Mouse (Mus musculus): ENCODE results near the gene Slfnl1. TPM values are rescaled to one million over a fixed set of nuclear protein-coding genes. Genes with fewer than 3 reads are reported as not detected.

Slfnl1 gene
- polyA plus RNA-seq (2012), result not detected in 2 replicates

DNA sequence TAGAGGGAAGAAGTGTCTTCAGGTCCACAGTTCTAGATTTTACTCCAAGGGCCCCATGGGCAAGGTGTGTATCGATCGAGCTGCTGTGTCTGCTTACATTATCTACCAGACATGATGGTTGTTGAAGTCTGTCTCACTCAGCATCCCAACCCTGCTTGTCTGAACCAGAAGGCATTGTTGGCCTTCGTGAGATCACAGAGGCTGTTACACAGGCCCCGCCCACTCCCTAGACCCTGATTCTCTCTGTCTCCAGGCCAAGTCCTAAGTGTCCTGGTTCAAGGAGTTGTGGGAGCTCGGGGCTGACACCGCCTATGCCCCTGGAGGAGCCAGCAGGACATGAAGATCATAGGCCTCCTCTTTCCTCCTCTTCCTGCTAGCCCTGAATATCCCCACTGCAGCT, at the start of gene Slfnl1:
Slfnl1 (plus strand) TSS at position 246 of the 400 bp plus-strand sequence.
- Histone ChIP-seq H3K27me3 (ENCODE audit: control insufficient read depth) (no peaks in the 10 kb centered on the region), H3K36me3 (ENCODE audit: control insufficient read depth) (peaks cover 46% of the 10 kb centered on the region)
- TF ChIP-seq GATA1 (IDR thresholded peaks at IDR 0.05; ENCODE audit: low read length) (no peak), TAL1 (IDR thresholded peaks at IDR 0.05; ENCODE audit: low read length) (no peak)

DNA sequence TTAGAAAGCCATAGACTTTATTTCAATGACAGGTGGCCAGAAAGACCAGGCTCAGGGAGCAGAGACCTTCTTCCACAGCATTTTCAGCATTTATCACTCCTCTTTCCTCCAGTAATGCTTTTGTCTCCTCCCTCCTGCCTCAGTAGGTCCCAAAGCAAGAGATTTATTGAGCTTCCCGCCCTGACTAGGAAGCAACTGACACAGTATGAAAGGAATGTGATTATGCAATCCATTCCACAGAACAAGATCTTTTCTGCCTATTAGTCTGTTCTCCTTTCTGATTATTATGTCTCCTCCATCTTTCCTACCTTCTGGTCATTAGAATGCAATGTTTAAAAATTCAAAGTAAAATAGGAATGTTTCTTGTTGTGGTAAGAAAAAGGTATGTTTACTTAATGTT, 44.3 kb upstream of the Slfnl1 start:
- Histone ChIP-seq H3K36me3 (ENCODE audit: control insufficient read depth) (peaks cover 50% of the 10 kb centered on the region), H3K27me3 (ENCODE audit: control insufficient read depth) (no peaks in the 10 kb centered on the region), H3K9me3 (ENCODE audit: control insufficient read depth, low read length) (no peaks in the 10 kb centered on the region), H3K4me1 (ENCODE audit: control insufficient read depth) (no peaks in the 10 kb centered on the region), H3K4me3 (replicated peaks) (no peak overlapping the region)
- TF ChIP-seq GATA1 (IDR thresholded peaks at IDR 0.05; ENCODE audit: low read length) (no peak), TAL1 (IDR thresholded peaks at IDR 0.05; ENCODE audit: low read length) (no peak)

More for the DNA sequence above, at the start of gene Slfnl1:
- no peaks in the 10 kb centered on the region for H3K4me1 ChIP-seq (ENCODE audit: control insufficient read depth)
- H3K9me3 ChIP-seq (ENCODE audit: control insufficient read depth, low read length), result no peaks in the 10 kb centered on the region
- no peak within 1 kb of the TSS for H3K4me3 ChIP-seq (replicated peaks)

DNA sequence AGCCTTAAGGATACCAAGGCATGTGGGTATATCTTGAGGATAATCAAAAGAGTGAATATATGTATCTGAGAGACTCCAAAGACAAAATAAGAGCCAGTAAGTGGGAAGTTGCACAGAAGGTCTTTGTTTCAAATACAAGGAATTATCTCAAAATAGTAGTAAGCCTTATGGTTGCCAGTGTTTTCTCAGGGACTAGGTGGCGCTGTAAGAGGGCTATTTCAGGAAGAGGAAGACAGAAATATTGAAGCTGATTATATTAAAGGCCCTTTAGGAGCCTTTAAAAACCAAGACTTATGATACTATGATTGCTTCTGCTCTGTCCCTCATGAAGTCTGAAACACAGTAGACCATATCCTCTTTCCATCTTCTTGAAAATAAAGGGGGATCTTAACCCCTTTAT, 25.1 kb upstream of the Slfnl1 start:
- no peak for TF ChIP-seq GATA1 (IDR thresholded peaks at IDR 0.05; ENCODE audit: low read length)
- TF ChIP-seq TAL1 (IDR thresholded peaks at IDR 0.05; ENCODE audit: low read length), result no peak
- no peak overlapping the region for H3K4me3 ChIP-seq (replicated peaks)
- H3K36me3 ChIP-seq (ENCODE audit: control insufficient read depth), result peaks cover 50% of the 10 kb centered on the region

DNA sequence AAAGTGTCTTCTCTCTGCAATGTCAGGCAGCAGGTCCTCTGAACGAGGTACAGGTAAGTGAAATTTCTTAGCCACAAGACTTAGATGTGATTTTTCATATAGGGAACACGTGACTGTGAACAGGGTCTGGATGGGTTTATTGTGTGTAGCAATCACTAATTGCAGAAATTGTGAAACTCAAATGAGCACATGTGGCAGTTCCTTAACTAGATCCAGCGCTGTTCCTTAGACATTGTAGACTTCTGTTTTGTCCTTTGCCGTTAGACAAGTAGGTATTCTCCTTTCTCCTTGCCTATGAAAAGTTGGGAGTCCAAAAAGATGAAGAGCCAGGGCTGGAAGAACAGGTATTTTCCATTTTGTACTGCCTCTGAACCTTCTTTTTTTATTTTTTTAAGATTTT, 20.8 kb upstream of the Slfnl1 start:
- no peak for TF ChIP-seq GATA1 (IDR thresholded peaks at IDR 0.05; ENCODE audit: low read length)
- no peak for TF ChIP-seq TAL1 (IDR thresholded peaks at IDR 0.05; ENCODE audit: low read length)
- Histone ChIP-seq H3K9me3 (ENCODE audit: control insufficient read depth, low read length) (no peaks in the 10 kb centered on the region), H3K36me3 (ENCODE audit: control insufficient read depth) (peaks cover 56% of the 10 kb centered on the region), H3K27me3 (ENCODE audit: control insufficient read depth) (no peaks in the 10 kb centered on the region), H3K4me1 (ENCODE audit: control insufficient read depth) (no peaks in the 10 kb centered on the region), H3K4me3 (replicated peaks) (no peak overlapping the region)

More for the DNA sequence above, 25.1 kb upstream of the Slfnl1 start:
- no peaks in the 10 kb centered on the region for H3K4me1 ChIP-seq (ENCODE audit: control insufficient read depth)
- no peaks in the 10 kb centered on the region for H3K9me3 ChIP-seq (ENCODE audit: control insufficient read depth, low read length)
- H3K27me3 ChIP-seq (ENCODE audit: control insufficient read depth), result no peaks in the 10 kb centered on the region

DNA sequence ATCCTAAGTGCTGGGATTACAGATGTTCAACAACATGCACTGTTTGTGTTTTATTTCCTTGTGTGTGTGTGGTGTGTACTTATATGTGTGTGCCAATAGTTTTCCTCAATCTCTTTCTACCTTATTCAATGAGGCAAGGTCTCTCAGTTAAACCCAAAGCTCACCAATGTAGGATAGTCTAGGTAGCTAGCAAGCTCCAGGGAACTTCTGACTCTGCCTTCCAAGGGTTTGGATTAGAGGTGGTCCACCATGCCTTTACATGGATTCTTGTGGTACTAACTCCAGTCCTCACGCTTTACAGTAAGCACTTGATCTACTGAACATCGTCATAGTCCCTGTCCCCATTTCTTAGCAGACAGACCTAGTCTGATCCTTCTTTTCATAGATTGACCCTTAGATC, 17.7 kb upstream of the Slfnl1 start:
- H3K36me3 ChIP-seq (ENCODE audit: control insufficient read depth), result peaks cover 58% of the 10 kb centered on the region
- H3K27me3 ChIP-seq (ENCODE audit: control insufficient read depth), result no peaks in the 10 kb centered on the region
- H3K4me3 ChIP-seq (replicated peaks), result no peak overlapping the region
- H3K4me1 ChIP-seq (ENCODE audit: control insufficient read depth), result no peaks in the 10 kb centered on the region
- TF ChIP-seq TAL1 (IDR thresholded peaks at IDR 0.05; ENCODE audit: low read length), result no peak
- TF ChIP-seq GATA1 (IDR thresholded peaks at IDR 0.05; ENCODE audit: low read length), result no peak
- H3K9me3 ChIP-seq (ENCODE audit: control insufficient read depth, low read length), result no peaks in the 10 kb centered on the region

DNA sequence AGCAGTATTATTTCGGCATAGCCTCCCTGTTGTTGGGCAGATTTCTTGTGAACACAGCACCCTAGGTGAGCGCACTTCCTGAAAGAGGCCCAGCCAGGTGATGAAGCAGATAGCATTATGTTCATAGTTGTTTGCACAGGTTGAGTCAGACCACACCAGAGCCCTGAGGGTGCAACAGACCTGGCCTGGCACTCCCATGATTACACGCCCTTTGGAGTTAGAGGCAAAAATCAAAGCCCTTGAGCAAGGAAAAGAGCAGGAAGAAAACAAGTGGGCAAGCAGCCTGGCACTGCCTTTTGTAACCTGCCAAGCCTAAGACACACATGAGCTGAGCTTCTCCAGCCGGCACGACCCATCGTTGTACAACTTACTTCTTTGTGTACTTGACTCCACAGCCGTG, 15.5 kb upstream of the Slfnl1 start:
- no peaks in the 10 kb centered on the region for H3K4me1 ChIP-seq (ENCODE audit: control insufficient read depth)
- no peaks in the 10 kb centered on the region for H3K9me3 ChIP-seq (ENCODE audit: control insufficient read depth, low read length)
- TF ChIP-seq TAL1 (IDR thresholded peaks at IDR 0.05; ENCODE audit: low read length), result no peak
- TF ChIP-seq GATA1 (IDR thresholded peaks at IDR 0.05; ENCODE audit: low read length), result no peak
- peaks cover 59% of the 10 kb centered on the region for H3K36me3 ChIP-seq (ENCODE audit: control insufficient read depth)
- H3K27me3 ChIP-seq (ENCODE audit: control insufficient read depth), result no peaks in the 10 kb centered on the region
- no peak overlapping the region for H3K4me3 ChIP-seq (replicated peaks)

DNA sequence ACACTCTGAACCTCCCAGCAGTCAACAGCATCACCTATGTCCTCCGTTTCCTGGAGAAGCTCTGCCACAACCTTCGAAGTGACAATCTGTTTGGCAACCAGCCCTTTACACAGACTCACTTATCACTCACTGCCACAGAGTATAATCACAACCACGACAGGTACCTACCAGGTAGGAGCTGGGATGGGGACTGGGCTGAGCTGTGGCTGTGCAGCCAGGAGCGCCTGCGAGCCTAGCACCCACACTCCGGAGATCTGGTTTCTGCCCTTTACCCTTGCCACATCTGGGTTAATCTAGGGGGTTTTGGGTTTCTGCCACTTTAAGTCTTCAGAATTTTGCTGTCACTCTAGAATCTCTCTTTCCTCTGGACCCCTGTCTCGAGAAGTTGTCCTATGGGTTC, 15.1 kb upstream of the Slfnl1 start:
- Histone ChIP-seq H3K9me3 (ENCODE audit: control insufficient read depth, low read length) (no peaks in the 10 kb centered on the region), H3K4me3 (replicated peaks) (no peak overlapping the region), H3K4me1 (ENCODE audit: control insufficient read depth) (no peaks in the 10 kb centered on the region), H3K36me3 (ENCODE audit: control insufficient read depth) (peaks cover 63% of the 10 kb centered on the region), H3K27me3 (ENCODE audit: control insufficient read depth) (no peaks in the 10 kb centered on the region)
- TF ChIP-seq TAL1 (IDR thresholded peaks at IDR 0.05; ENCODE audit: low read length), result no peak
- TF ChIP-seq GATA1 (IDR thresholded peaks at IDR 0.05; ENCODE audit: low read length), result no peak

DNA sequence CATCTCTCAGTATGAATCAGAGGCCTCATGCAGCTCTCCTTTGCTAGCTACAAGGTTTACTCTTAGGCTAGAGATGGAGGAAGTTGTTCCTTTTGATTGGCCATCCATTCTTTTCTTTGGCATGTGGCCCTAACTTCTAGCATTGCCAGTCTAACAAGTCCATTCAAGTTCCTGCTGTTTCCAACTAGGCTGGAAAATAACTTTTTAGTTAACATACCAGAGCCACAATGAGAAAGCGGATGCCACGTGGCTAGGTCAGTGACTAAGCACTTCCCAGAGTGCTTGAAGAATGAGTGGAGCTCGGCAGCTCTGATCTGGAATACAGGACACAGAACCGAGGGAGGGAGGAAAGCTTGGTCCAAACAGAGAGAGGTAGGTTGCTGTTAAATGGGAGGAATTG, 14.7 kb upstream of the Slfnl1 start:
- H3K9me3 ChIP-seq (ENCODE audit: control insufficient read depth, low read length), result no peaks in the 10 kb centered on the region
- peaks cover 67% of the 10 kb centered on the region for H3K36me3 ChIP-seq (ENCODE audit: control insufficient read depth)
- no peaks in the 10 kb centered on the region for H3K27me3 ChIP-seq (ENCODE audit: control insufficient read depth)
- no peak overlapping the region for H3K4me3 ChIP-seq (replicated peaks)
- no peaks in the 10 kb centered on the region for H3K4me1 ChIP-seq (ENCODE audit: control insufficient read depth)
- TF ChIP-seq GATA1 (IDR thresholded peaks at IDR 0.05; ENCODE audit: low read length) (no peak), TAL1 (IDR thresholded peaks at IDR 0.05; ENCODE audit: low read length) (no peak)

DNA sequence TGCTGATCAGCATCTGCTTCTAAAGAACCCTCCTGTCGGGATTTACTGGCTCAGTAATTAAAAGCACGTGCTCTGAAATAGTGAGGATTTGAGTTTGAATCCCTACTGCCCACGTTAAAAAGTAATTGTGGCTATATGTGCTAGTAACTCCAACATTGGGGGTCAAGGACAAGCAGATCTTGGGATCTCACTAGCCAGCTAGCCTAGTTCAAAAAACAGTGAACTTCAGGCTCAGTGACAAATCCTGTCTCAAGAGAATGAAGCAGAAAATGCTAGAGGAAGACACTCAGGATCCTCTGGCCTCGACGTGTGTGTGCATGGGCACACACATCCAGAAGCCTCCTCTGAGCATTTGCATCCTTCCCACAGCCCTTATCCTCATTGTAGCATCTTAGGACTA, 10.3 kb upstream of the Slfnl1 start:
- Histone ChIP-seq H3K4me3 (replicated peaks) (no peak overlapping the region), H3K36me3 (ENCODE audit: control insufficient read depth) (peaks cover 88% of the 10 kb centered on the region)
- TF ChIP-seq TAL1 (IDR thresholded peaks at IDR 0.05; ENCODE audit: low read length), result no peak
- TF ChIP-seq GATA1 (IDR thresholded peaks at IDR 0.05; ENCODE audit: low read length), result no peak

DNA sequence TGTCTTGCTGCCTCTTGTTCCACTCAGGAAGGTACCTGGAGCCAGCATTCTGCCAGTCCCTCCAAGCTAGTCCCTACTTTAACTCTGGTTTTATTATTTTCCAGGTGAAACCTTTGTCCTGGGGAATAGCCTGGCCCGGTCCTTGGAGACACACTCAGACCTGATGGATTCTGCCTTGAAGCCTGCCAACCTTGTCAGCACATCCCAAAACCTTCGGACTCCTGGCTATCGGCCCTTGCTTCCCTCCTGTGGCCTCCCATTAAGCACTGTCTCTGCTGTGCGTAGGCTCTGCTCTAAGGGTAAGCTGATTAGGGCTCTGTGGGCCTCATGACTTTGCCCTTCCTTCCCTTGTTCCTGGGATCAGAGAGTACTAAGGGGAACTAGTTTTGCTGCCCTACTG, 9.7 kb upstream of the Slfnl1 start:
- Histone ChIP-seq H3K36me3 (ENCODE audit: control insufficient read depth) (peaks cover 84% of the 10 kb centered on the region), H3K4me3 (replicated peaks) (no peak overlapping the region), H3K9me3 (ENCODE audit: control insufficient read depth, low read length) (no peaks in the 10 kb centered on the region), H3K4me1 (ENCODE audit: control insufficient read depth) (no peaks in the 10 kb centered on the region), H3K27me3 (ENCODE audit: control insufficient read depth) (no peaks in the 10 kb centered on the region)
- TF ChIP-seq GATA1 (IDR thresholded peaks at IDR 0.05; ENCODE audit: low read length) (no peak), TAL1 (IDR thresholded peaks at IDR 0.05; ENCODE audit: low read length) (no peak)

More for the DNA sequence above, 10.3 kb upstream of the Slfnl1 start:
- no peaks in the 10 kb centered on the region for H3K4me1 ChIP-seq (ENCODE audit: control insufficient read depth)
- H3K9me3 ChIP-seq (ENCODE audit: control insufficient read depth, low read length), result no peaks in the 10 kb centered on the region
- H3K27me3 ChIP-seq (ENCODE audit: control insufficient read depth), result no peaks in the 10 kb centered on the region

Measured in erythroblast, embryonic 14.5 days (primary cell).